Mouse (Mus musculus) hindbrain, postnatal 0 days (tissue): ENCODE data around the gene Ilvbl. TPM values are rescaled to one million over a fixed set of nuclear protein-coding genes. Genes with fewer than 3 reads are reported as not detected.
A peak's percentile ranks its signal among the peaks of the same experiment; 100 is the strongest.
"Not testable (repeated sequence)": the region's sequence is repeated elsewhere in the genome, so short reads cannot be mapped to it uniquely, and the experiment has no call there.

ENCODE experiments used
- ATAC-seq: fragments of 200-750 bp; cut with Nextera tagmentation; 2 replicates; pipeline ENCODE4 v1.8.0; 2017; ENCODE audit warnings: mild to moderate bottlenecking, moderate TSS enrichment, moderate library complexity
- DNase-seq: peaks from one replicate; pipeline ENCODE4 v3.0.0-alpha.2; 2015; ENCODE audit warnings: low spot score
- H3K27ac ChIP-seq: fragments of 300-500 bp; sonication (generic); 2 replicates; pipeline ENCODE4 v1.5.1; 2014; ENCODE audit warnings: mild to moderate bottlenecking
- H3K27me3 ChIP-seq: fragments of 300-500 bp; sonication (generic); 2 replicates; pipeline ENCODE4 v1.6.1; 2014; ENCODE audit warnings: low read length, mixed read lengths; ENCODE audit not compliant: insufficient read depth
- H3K36me3 ChIP-seq: fragments of 300-500 bp; sonication (generic); 2 replicates; pipeline ENCODE4 v1.6.1; 2014; ENCODE audit warnings: low read length, mixed read lengths; ENCODE audit not compliant: insufficient read depth
- H3K4me1 ChIP-seq: fragments of 300-500 bp; sonication (generic); 2 replicates; pipeline ENCODE4 v1.6.1; 2014; ENCODE audit warnings: antibody characterized with exemption, low read length, mixed read lengths; ENCODE audit not compliant: insufficient read depth
- H3K4me2 ChIP-seq: fragments of 300-500 bp; sonication (generic); 2 replicates; pipeline ENCODE4 v1.6.1; 2014; ENCODE audit warnings: low read depth, mild to moderate bottlenecking, low read length, moderate library complexity, mixed read lengths
- H3K4me3 ChIP-seq: fragments of 300-500 bp; sonication (generic); 2 replicates; pipeline ENCODE4 v1.5.1; 2014; ENCODE audit warnings: low read length
- H3K9ac ChIP-seq: fragments of 300-500 bp; sonication (generic); replicated peaks from 2 replicates; pipeline ENCODE4 v1.6.1; 2014; ENCODE audit warnings: mild to moderate bottlenecking, low read length, moderate library complexity, mixed read lengths
- H3K9me3 ChIP-seq: fragments of 300-500 bp; sonication (generic); 2 replicates; pipeline ENCODE4 v1.6.1; 2016; ENCODE audit warnings: low read length, mixed read lengths
- CTCF ChIP-seq: IDR thresholded peaks from 2 replicates; pipeline ENCODE4 v1.5.1; 2016; ENCODE audit warnings: antibody characterized with exemption, control low read depth, low read depth
- WGBS: fragments of 180-500 bp; shearing (Covaris S2); extraction: QIAGEN DNeasy Blood & Tissue Kit; methylation state at CpG from one replicate; pipeline ENCODE4 v1.1.7; 2014; 5-methylcytosine and 5-hydroxymethylcytosine counted together
- polyA plus RNA-seq: library from polyadenylated mRNA; unstranded; fragments of >200 nt; fragmentation: Nextera tagmentation; extraction: Ambion mirVana; gene quantifications from 2 replicates; pipeline ENCODE4 v1.2.1, GENCODE M21; 2015
- total RNA-seq: library from RNA; depleted of rRNA; stranded (reverse); fragments of >200 nt; gene quantifications from 2 replicates; pipeline ENCODE4 v1.2.3, GENCODE M21; 2014; rRNA removed

Ilvbl gene
- 59.1 and 66.2 TPM in 2 replicates for total RNA-seq
- polyA plus RNA-seq, result 83.6 and 86.4 TPM in 2 replicates

DNA sequence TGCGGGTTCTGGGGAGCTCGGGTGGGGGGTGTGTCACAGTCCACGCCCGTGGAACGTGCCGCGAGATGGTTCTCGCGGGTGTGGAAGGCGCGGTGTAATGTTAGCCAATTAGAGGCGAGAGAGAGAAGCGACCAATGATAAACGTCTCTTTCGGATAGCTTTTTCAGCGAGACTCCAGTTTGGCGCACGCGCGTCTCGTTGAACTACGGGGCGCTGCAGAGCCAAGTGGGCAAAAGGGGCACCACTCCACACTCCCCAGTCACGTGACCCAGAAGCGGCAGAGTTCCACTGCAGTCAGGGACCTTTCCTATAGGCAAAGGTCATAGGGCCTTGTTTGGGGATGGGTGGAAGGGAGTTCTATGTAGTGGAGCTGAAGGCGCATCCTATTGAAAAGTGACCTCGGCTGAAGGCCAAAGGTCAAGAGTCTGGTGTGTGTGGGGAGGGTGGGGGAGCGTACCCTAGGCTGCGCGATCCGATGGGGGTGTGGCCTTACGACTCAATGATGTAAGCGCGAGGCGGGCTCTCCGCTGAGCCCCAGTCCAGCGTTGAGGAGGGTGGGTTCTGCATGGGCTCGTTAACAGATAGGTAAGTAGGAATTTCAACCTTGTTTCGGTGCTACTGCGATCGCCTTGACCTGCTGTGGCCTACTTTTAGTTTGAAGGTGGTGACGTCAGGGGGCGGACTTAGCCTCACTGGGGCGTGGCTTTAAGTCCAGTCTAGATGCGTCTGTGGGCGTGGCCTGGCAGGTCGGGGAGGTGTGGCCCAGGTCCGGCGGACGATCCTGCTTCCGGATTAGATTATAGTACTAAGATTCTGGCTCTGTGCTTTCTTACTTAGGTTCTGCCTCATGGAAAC is at the start of gene Ilvbl:
Gene Ilvbl, plus strand, starts transcription at position 97 of the 855 bp plus-strand sequence.
- Histone ChIP-seq H3K4me3 (peak within 1 kb of the TSS; percentile 59), H3K9me3 (no peaks in the 10 kb centered on the region), H3K36me3 (peaks cover 6% of the 10 kb centered on the region; the same call in 1 of the 2 replicates), H3K27me3 (no peaks in the 10 kb centered on the region), H3K4me1 (peaks cover 6% of the 10 kb centered on the region), H3K4me2 (peak within 1 kb of the TSS; percentile 85), H3K9ac (peak within 1 kb of the TSS; percentile 63), H3K27ac (peak within 1 kb of the TSS; percentile 90)
- WGBS, result under 1% methylated on average over 51 of the region's 51 CpGs
- DNase-seq (peak; percentile 97), ATAC-seq (peak; percentile 93)
- peak; percentile 58 for TF ChIP-seq CTCF

DNA sequence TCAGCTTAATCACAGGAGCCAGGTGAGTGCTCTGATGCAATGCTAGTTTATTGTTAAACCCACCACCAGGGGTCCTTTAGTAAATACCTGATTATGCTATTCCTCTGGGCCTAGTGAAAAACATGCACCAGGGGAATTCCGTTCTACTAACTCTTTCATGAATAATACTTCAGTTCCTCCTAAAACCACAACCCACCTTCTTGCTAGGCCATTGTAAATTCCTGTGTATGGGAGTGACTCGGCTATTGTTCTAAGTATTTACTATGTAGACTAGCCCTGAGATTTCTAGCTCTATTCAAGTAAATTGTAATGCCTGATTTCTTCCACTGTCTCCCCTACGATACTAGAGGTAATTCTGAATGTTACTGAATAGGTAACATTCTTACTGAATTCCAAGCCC is 49.1 kb upstream of the Ilvbl start:
- H3K9me3 ChIP-seq, H3K4me3 ChIP-seq, ATAC-seq, H3K4me1 ChIP-seq, DNase-seq, H3K36me3 ChIP-seq, H3K4me2 ChIP-seq, H3K9ac ChIP-seq, H3K27me3 ChIP-seq, H3K27ac ChIP-seq: not testable (repeated sequence)
- 55% methylated on average over 3 of the region's 3 CpGs for WGBS

DNA sequence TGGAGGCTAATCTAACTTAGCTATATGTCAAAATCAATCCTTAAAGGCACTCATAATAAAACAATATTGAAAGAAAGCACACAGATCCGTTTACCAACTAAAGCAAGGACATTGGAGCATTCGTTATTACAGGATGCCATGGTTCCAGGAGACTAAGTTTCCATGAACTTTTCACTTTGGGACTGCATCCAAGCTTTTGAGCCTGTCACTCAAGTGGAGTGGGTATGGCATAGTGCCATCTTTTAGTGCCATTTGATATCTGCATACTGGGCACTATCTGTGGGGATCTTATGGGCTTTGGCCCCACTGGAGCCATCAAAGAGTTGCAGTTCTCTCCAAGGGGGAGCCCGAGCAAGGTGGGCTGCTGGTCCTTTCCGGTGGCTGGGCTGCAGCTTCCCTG is 48.6 kb upstream of the Ilvbl start:
- Histone ChIP-seq H3K9ac (no peak overlapping the region), H3K9me3 (no peaks in the 10 kb centered on the region), H3K27me3 (no peaks in the 10 kb centered on the region), H3K36me3 (no peaks in the 10 kb centered on the region), H3K4me2 (no peak overlapping the region), H3K4me3 (no peak overlapping the region), H3K4me1 (no peaks in the 10 kb centered on the region), H3K27ac (no peak overlapping the region)
- ATAC-seq (no peak), DNase-seq (no peak)
- 45% methylated on average over 4 of the region's 4 CpGs for WGBS
- no peak for TF ChIP-seq CTCF

DNA sequence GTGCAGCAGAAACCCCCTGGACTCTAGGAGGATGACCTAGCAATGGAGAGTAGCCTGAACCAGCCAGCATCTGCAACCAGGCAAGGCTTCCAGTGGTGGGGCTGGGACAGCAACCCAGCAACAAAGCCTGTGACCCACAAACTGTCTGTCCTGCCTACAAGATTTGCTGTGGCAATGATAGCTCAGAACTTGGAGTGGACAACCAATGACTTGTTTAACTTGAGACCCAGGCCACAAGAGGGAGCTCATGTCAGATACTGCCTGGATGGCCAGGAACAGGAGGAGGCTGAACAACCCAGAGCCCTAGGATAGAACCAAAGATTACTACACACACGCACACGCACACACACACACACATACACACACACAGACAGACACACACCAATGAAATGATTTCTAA is 33.2 kb upstream of the Ilvbl start:
- no peaks in the 10 kb centered on the region for H3K4me1 ChIP-seq
- no peak overlapping the region for H3K9ac ChIP-seq
- no peaks in the 10 kb centered on the region for H3K27me3 ChIP-seq
- H3K36me3 ChIP-seq, result no peaks in the 10 kb centered on the region
- no peak overlapping the region for H3K4me2 ChIP-seq
- no peak overlapping the region for H3K27ac ChIP-seq
- WGBS, result 77% methylated on average over 2 of the region's 2 CpGs
- no peak for ATAC-seq
- peak; percentile 5 for DNase-seq
- no peak overlapping the region for H3K4me3 ChIP-seq
- peak; percentile 50 for TF ChIP-seq CTCF
- H3K9me3 ChIP-seq, result no peaks in the 10 kb centered on the region

DNA sequence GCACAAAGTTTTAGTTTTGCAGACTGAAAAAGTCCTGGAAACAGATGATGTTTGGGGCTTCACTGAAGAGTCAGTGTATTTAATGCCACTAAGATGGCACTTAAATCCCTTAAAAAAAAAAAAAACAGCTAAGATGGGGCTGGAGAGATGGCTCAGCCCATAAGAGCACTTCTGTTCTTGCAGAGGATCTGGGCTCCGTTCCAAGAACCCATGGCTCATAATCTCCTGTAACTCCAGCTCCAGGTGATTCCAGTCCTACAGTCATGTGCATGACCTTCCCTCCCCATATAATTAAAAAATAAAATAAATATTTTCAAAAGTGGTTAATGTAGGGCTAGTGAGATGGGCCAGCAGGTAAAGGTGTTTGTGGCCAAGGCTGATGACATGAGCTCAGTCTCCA is 9.1 kb upstream of the Ilvbl start:
- no peak overlapping the region for H3K4me3 ChIP-seq
- WGBS, result 87% methylated on average over 1 of the region's 1 CpGs
- DNase-seq, result no peak
- no peak overlapping the region for H3K9ac ChIP-seq
- ATAC-seq, result no peak
- no peak for TF ChIP-seq CTCF
- H3K27ac ChIP-seq, result no peak overlapping the region
- H3K4me1 ChIP-seq, result no peaks in the 10 kb centered on the region
- no peaks in the 10 kb centered on the region for H3K36me3 ChIP-seq
- H3K27me3 ChIP-seq, result no peaks in the 10 kb centered on the region
- H3K4me2 ChIP-seq, result no peak overlapping the region
- no peaks in the 10 kb centered on the region for H3K9me3 ChIP-seq

DNA sequence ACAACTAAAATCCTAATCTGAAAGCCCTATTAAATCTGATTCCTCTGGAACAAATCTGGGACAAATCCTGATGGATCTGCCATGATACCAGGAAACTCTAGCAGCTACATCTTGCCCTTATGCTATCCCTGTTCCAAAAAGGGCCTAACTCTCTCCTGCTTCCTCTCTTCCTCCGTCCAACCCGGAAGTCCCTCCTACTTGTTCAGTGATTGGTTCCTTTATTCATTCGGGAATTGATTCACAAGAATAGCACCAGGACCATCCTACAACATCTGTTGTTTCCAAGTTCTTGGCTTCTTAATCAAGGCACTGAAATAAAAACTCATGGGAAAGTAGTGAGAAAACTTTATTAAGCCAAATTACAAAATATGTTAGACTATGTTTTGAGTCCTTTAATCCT is 5.0 kb upstream of the Ilvbl start:
- ATAC-seq (no peak), DNase-seq (no peak)
- Histone ChIP-seq H3K27ac (no peak overlapping the region), H3K27me3 (no peaks in the 10 kb centered on the region), H3K4me1 (no peaks in the 10 kb centered on the region), H3K36me3 (no peaks in the 10 kb centered on the region), H3K4me3 (no peak overlapping the region), H3K4me2 (no peak overlapping the region), H3K9ac (no peak overlapping the region), H3K9me3 (no peaks in the 10 kb centered on the region)
- 75% methylated on average over 3 of the region's 3 CpGs for WGBS
- no peak for TF ChIP-seq CTCF

DNA sequence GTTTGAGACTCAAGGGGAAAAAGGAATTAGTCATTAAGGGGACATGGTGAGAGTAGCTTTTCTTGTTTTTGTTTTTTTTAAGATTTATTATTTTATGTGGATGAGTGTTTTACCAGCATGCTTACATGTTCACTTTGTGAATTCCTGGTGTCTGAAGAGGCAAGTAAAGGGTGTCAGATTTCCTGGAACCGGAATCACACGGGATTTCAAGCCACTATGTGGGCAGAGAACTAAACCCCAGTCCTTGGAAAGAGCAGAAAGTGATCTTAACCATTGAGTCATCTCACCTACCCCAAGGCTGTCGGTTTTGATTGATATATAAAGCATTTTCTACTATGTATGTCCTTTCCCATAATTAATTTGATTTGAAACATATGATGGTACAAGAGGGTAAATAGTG is 4.5 kb upstream of the Ilvbl start:
- no peak overlapping the region for H3K4me3 ChIP-seq
- TF ChIP-seq CTCF, result no peak

More for the DNA sequence above, 4.5 kb upstream of the Ilvbl start:
- WGBS, result 64% methylated on average over 3 of the region's 3 CpGs
- Histone ChIP-seq H3K9ac (no peak overlapping the region), H3K4me2 (no peak overlapping the region), H3K27me3 (no peaks in the 10 kb centered on the region), H3K36me3 (no peaks in the 10 kb centered on the region), H3K9me3 (no peaks in the 10 kb centered on the region), H3K4me1 (no peaks in the 10 kb centered on the region), H3K27ac (no peak overlapping the region)
- no peak for DNase-seq
- ATAC-seq, result no peak
